Mouse (Mus musculus) embryonic fibroblast, embryonic 13.5 days (primary cell): ENCODE measurements around the gene Ensa. TPM values are rescaled to one million over a fixed set of nuclear protein-coding genes. Genes with fewer than 3 reads are reported as not detected.

Experiments used
- H3K27ac ChIP-seq: 2 replicates; pipeline ENCODE4 v1.5.1; 2012; ENCODE audit warnings: low read length, control low read depth, inconsistent platforms; ENCODE audit not compliant: insufficient read depth
- H3K4me1 ChIP-seq: 2 replicates; pipeline ENCODE4 v1.6.1; 2011; ENCODE audit warnings: low read length; ENCODE audit not compliant: control insufficient read depth, insufficient read depth
- H3K4me3 ChIP-seq: 2 replicates; pipeline ENCODE4 v1.5.1; 2011; ENCODE audit warnings: mild to moderate bottlenecking, control low read depth, low read length; ENCODE audit not compliant: insufficient read depth
- CTCF ChIP-seq: IDR thresholded peaks from 2 replicates; pipeline ENCODE4 v1.5.1; 2011; ENCODE audit warnings: mild to moderate bottlenecking, control low read depth, low read length, moderate library complexity, borderline replicate concordance; ENCODE audit not compliant: insufficient read depth
- POLR2A ChIP-seq: IDR thresholded peaks from 2 replicates; pipeline ENCODE4 v1.6.1; 2011; ENCODE audit warnings: low read depth, mild to moderate bottlenecking, control low read depth, low read length, moderate library complexity
- polyA plus RNA-seq: library from polyadenylated mRNA; stranded (reverse); fragments of >200 nt; gene quantifications from 2 replicates; pipeline ENCODE4 v1.2.4, GENCODE M21; 2011; ENCODE audit warnings: low read depth; ENCODE audit not compliant: missing spikeins, insufficient read length

Ensa gene
- polyA plus RNA-seq, 1 experiment: 86.4 TPM

GRCm38 (mm10) chr3:95661945-95662715 is 37.3 kb downstream of the Ensa start:
- Histone ChIP-seq H3K27ac (peak overlapping the region; percentile 62), H3K4me1 (peaks cover 29% of the 10 kb centered on the region), H3K4me3 (peak overlapping the region; percentile 45)
- TF ChIP-seq CTCF (no peak), POLR2A (no peak)

- H3K4me1 ChIP-seq: peaks cover 35% of the 10 kb centered on the region
- H3K4me3 ChIP-seq: peak overlapping the region; percentile 45
- H3K27ac ChIP-seq: peak overlapping the region; percentile 62
- no peak for TF ChIP-seq POLR2A
- no peak for TF ChIP-seq CTCF
Measured at GRCm38 (mm10) chr3:95662724-95663449, 38.1 kb downstream of the Ensa start.

GRCm38 (mm10) chr3:95663486-95663885 is 38.7 kb downstream of the Ensa start:
- peak overlapping the region; percentile 60 for H3K27ac ChIP-seq
- H3K4me1 ChIP-seq: peaks cover 36% of the 10 kb centered on the region
- TF ChIP-seq CTCF (no peak), POLR2A (0 out of 2 replicates have a peak, but pooled peaks have one; percentile 36)
- 0 out of 2 replicates have a peak overlapping the region, but pooled peaks have one; percentile 2 for H3K4me3 ChIP-seq

DNA sequence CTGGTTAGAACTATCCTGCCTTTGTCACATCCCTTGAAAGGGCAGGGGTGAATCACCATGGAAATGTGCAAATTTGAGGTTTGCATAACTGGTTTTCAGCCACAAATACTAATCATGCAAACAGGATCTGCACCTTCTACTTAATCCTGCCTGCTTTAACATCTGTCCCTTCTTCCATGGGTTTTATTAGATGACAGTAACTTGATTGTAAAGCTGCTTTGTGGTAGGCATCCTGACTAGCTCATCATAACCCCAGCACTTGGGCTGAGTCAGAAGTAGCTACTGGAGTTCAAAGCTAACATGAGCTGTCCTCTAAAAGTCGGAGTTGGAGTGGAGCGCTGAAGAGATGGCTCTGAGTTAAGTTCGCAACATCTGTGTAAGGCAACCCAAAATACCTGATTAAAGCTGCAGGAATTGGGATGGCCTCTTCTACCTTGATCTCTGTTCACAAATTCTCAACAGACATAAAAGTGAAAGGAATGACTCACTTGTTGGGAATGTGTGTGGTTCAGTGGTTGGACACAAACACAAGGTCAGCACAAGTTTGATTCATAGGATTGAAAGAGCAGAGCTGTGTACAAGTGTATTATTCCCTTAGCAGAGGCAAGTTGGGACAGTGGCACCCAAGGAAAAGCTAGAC is 39.3 kb downstream of the Ensa start:
- no peak overlapping the region for H3K4me3 ChIP-seq
- TF ChIP-seq CTCF (no peak), POLR2A (no peak; the same call in 1 of the 2 replicates)
- H3K4me1 ChIP-seq: peaks cover 39% of the 10 kb centered on the region
- H3K27ac ChIP-seq: peak overlapping the region; percentile 60

DNA sequence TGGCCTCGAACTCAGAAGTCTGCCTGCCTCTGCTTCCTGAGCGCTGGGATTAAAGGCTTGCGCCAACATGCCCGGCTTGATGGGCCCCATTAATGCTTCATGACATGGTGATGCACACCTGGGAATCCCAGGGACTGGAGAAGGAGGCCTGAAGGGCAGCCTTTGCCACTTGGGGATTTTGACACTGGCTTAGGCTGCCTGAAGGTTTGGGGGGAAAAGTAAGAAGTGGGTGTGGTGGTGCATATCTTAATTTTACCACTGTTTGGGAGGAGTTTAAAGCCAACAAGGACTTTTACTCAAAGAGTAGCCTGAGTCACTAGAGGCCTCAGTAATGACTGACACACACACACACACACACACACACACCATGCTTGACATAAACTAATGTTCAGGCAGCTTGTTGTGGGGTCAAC is 40.2 kb downstream of the Ensa start:
- H3K4me3 ChIP-seq: no peak overlapping the region
- peaks cover 39% of the 10 kb centered on the region for H3K4me1 ChIP-seq
- TF ChIP-seq CTCF (no peak), POLR2A (no peak)
- H3K27ac ChIP-seq: peak overlapping the region; percentile 60

DNA sequence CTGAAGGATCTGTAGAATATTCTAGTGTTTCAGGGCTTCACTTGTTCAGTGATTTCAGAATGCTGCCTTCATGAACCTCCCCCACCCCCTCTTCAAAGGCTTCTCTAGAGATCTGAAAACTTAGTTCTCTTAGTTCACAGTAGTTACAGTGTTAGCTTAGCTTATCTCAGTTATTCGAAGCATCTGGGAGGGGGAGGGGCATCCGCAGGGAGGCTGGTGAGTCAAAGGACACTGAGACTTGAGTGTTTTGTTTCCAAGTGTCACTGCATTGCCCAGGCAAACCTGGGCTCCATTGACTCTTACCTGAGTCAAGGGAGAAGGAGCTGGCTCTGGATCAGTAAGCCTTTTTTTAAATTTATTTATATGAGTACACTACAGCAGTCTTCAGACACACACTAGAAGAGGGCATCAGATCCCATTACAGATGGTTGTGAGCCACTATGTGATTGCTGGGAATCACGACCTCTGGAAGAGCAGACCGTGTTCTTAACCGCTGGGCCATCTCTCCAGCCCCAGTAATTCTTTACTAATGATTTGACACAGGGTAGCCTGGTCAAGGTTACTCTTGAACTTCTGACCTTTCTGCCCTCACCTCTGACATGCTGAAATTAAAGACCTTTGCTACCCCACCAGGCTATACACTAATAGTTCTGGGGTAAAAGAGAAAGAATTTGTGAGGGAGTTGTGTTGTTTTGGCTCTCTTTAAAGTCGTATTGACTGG is 41.5 kb downstream of the Ensa start:
- H3K4me3 ChIP-seq: no peak overlapping the region
- H3K4me1 ChIP-seq: peaks cover 39% of the 10 kb centered on the region
- 0 out of 2 replicates have a peak, but pooled peaks have one; percentile 10 for TF ChIP-seq POLR2A
- no peak for TF ChIP-seq CTCF
- H3K27ac ChIP-seq: peak overlapping the region; percentile 98

DNA sequence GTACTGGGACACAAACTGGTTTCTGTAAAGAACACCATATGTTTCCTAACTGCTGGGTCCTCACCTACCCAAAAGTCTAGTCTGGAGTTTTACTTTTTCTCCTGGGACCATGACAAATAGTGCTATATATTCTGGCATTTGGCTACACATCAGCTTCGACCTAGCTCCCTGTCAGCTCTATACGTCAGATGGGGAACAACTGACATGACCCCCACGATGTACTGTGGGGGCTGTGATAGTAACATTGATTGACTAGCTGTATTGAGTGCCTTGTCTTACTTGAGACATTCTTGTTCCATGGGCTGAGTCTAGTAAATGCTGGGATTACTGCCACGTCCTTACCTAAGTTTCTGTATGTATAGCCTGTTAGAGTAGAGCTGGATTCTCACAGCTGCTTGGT is 42.7 kb downstream of the Ensa start:
- Histone ChIP-seq H3K27ac (peak overlapping the region; percentile 98), H3K4me1 (peaks cover 42% of the 10 kb centered on the region), H3K4me3 (no peak overlapping the region)
- TF ChIP-seq POLR2A (0 out of 2 replicates have a peak, but pooled peaks have one; percentile 20), CTCF (no peak)

GRCm38 (mm10) chr3:95668026-95668425 is 43.2 kb downstream of the Ensa start:
- no peak for TF ChIP-seq POLR2A
- TF ChIP-seq CTCF: no peak
- Histone ChIP-seq H3K4me1 (peaks cover 43% of the 10 kb centered on the region), H3K4me3 (no peak overlapping the region), H3K27ac (peak overlapping the region; percentile 98)

- Histone ChIP-seq H3K4me1 (peaks cover 40% of the 10 kb centered on the region), H3K4me3 (no peak overlapping the region), H3K27ac (peak overlapping the region; percentile 57)
- TF ChIP-seq CTCF (no peak), POLR2A (no peak)
Measured at GRCm38 (mm10) chr3:95668589-95669308, 44.0 kb downstream of the Ensa start.
